Mouse (Mus musculus): ENCODE results near the gene Cerkl. TPM values are rescaled to one million over a fixed set of nuclear protein-coding genes. Genes with fewer than 3 reads are reported as not detected.

Cerkl gene
- total and polyA plus RNA-seq, 2 experiments from 2014 or later = 0.11 to 1.5 TPM

DNA sequence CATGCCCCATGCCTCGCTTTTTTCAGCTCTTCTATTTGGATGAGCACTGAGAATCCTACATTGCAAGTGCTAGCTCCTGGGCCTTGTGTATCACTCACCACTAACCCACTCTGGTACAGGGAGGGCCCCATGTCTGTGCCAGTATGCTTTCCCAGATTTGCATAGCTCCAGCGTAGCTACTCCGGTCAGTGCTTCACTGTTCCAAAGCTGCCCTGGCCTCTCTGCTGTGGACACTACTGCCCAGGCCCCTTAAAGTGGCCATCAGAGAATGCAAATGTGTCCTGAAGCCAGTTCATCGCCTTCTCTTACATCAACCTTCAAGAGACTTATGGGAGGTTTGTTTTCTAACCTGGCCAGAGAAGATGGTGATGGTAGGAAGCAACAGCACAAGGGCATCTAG lies 86.7 kb downstream of the Cerkl start:
- no peak for TF ChIP-seq CTCF (IDR thresholded peaks at IDR 0.05)
- WGBS = 79% methylated on average over 4 of the region's 4 CpGs
- no peaks in the 10 kb centered on the region for H3K4me1 ChIP-seq (ENCODE audit: insufficient read depth, low read length)
- H3K9me3 ChIP-seq (ENCODE audit: low read length) = no peaks in the 10 kb centered on the region
- no peak overlapping the region for H3K4me2 ChIP-seq (ENCODE audit: low read depth, low read length, poor library complexity, severe bottlenecking)
- no peaks in the 10 kb centered on the region for H3K36me3 ChIP-seq (ENCODE audit: insufficient read depth, low read length)
- no peak overlapping the region for H3K27ac ChIP-seq (ENCODE audit: low read depth, low read length)
- H3K4me3 ChIP-seq (ENCODE audit: low read depth, low read length) = no peak overlapping the region
- ATAC-seq (ENCODE audit: low FRiP score) = no peak
- DNase-seq (ENCODE audit: low spot score) = no peak
- H3K9ac ChIP-seq (replicated peaks; ENCODE audit: low read length, poor library complexity, severe bottlenecking) = no peak overlapping the region
- H3K27me3 ChIP-seq (ENCODE audit: insufficient read depth, low read length) = no peaks in the 10 kb centered on the region

DNA sequence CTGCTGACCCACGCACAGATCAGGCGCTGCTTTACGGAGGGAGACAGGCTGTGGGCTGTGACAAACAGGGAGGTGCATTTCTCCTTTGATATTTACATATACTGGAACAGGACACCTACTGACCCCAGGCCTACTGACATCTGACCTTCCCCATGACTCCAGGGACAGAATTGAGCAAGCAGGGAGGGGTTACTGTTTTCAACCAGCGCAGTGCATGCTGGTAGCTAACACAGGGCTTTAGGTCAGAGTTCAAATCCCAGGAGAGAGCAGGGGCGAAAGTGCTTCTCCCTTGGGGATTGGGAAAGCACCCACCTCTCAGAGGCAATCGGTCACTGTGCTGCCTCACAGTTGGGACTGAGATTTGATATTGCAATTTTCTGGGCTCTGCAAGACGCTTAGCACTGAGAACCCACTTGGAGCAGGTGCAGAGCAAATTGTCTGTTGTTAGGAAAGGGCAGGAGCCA lies 87.5 kb downstream of the Cerkl start:
- no peaks in the 10 kb centered on the region for H3K36me3 ChIP-seq (ENCODE audit: insufficient read depth, low read length)
- no peaks in the 10 kb centered on the region for H3K9me3 ChIP-seq (ENCODE audit: low read length)
- no peak overlapping the region for H3K9ac ChIP-seq (replicated peaks; ENCODE audit: low read length, poor library complexity, severe bottlenecking)
- DNase-seq (ENCODE audit: low spot score) (no peak), ATAC-seq (ENCODE audit: low FRiP score) (no peak)
- H3K4me3 ChIP-seq (ENCODE audit: low read depth, low read length) = no peak overlapping the region
- 54% methylated on average over 7 of the region's 7 CpGs for whole genome bisulfite sequencing
- no peak overlapping the region for H3K27ac ChIP-seq (ENCODE audit: low read depth, low read length)
- no peaks in the 10 kb centered on the region for H3K27me3 ChIP-seq (ENCODE audit: insufficient read depth, low read length)
- H3K4me2 ChIP-seq (ENCODE audit: low read depth, low read length, poor library complexity, severe bottlenecking) = no peak overlapping the region
- no peaks in the 10 kb centered on the region for H3K4me1 ChIP-seq (ENCODE audit: insufficient read depth, low read length)
- TF ChIP-seq CTCF (IDR thresholded peaks at IDR 0.05) = no peak

GRCm38 (mm10) chr2:79368661-79369060 lies 87.9 kb downstream of the Cerkl start:
- no peak for ATAC-seq (ENCODE audit: low FRiP score)
- no peak for DNase-seq (ENCODE audit: low spot score)
- Histone ChIP-seq H3K27me3 (ENCODE audit: insufficient read depth, low read length) (no peaks in the 10 kb centered on the region), H3K36me3 (ENCODE audit: insufficient read depth, low read length) (no peaks in the 10 kb centered on the region), H3K4me2 (ENCODE audit: low read depth, low read length, poor library complexity, severe bottlenecking) (no peak overlapping the region), H3K9ac (replicated peaks; ENCODE audit: low read length, poor library complexity, severe bottlenecking) (no peak overlapping the region), H3K27ac (ENCODE audit: low read depth, low read length) (no peak overlapping the region), H3K4me3 (ENCODE audit: low read depth, low read length) (no peak overlapping the region), H3K9me3 (ENCODE audit: low read length) (no peaks in the 10 kb centered on the region), H3K4me1 (ENCODE audit: insufficient read depth, low read length) (no peaks in the 10 kb centered on the region)
- TF ChIP-seq CTCF (IDR thresholded peaks at IDR 0.05) = no peak
- WGBS = 86% methylated on average over 12 of the region's 12 CpGs

DNA sequence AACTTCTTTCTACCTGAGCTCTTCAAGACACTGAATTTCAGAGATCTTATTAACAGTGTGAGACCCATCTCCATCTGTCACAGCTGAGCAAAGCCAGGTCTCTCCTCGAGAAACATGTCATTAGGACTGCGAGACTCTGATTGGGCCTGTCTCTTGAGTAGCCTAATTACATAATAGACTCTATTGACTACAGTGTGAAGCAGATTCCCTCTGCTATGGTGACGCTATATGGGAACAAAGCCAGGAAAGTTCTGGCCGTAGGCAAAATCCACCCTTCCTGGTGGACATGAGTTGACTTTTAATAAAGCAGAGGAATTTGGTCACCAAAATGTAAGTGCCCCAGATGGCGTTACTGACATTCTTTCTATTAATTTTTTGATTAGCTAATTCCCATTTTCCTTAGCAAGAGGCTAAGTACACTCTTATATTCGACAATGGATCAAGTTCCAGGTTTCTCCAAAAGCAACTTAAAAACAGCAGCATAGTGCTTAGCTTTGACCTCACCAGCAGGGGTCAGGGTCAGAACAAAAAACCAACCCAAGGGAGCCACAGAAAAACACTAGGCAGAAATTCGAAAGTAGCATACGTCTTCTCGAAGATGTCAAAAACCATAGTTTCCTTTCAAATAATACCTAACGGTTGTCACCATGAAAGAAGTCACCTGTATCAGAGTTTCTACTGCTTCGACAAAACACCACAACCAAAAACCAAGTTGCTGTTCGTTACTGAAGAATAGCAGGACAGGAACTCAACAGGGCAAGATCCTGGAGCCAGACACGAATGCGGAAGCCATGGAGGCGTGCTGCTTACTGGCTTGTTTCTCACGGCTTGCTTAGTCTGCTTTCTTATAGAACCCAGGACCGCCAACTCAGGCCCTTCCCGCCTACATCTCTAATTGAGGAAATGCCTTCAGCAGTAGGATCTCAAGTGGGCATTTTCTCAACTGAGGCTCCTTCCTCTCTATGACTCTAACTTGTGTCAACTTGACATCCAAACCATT lies 88.8 kb downstream of the Cerkl start:
- Histone ChIP-seq H3K27ac (ENCODE audit: low read depth, low read length) (no peak overlapping the region), H3K4me3 (ENCODE audit: low read depth, low read length) (no peak overlapping the region), H3K4me1 (ENCODE audit: insufficient read depth, low read length) (no peaks in the 10 kb centered on the region), H3K9ac (replicated peaks; ENCODE audit: low read length, poor library complexity, severe bottlenecking) (no peak overlapping the region), H3K9me3 (ENCODE audit: low read length) (no peaks in the 10 kb centered on the region), H3K36me3 (ENCODE audit: insufficient read depth, low read length) (no peaks in the 10 kb centered on the region), H3K4me2 (ENCODE audit: low read depth, low read length, poor library complexity, severe bottlenecking) (no peak overlapping the region), H3K27me3 (ENCODE audit: insufficient read depth, low read length) (no peaks in the 10 kb centered on the region)
- ATAC-seq (ENCODE audit: low FRiP score) (no peak), DNase-seq (ENCODE audit: low spot score) (peak; percentile 49)
- TF ChIP-seq CTCF (IDR thresholded peaks at IDR 0.05) = peak; percentile 47
- 70% methylated on average over 18 of the region's 18 CpGs for WGBS

GRCm38 (mm10) chr2:79363920-79364319 lies 92.7 kb downstream of the Cerkl start:
- H3K9ac ChIP-seq (replicated peaks; ENCODE audit: low read length, poor library complexity, severe bottlenecking) = no peak overlapping the region
- no peaks in the 10 kb centered on the region for H3K27me3 ChIP-seq (ENCODE audit: insufficient read depth, low read length)
- no peak overlapping the region for H3K4me3 ChIP-seq (ENCODE audit: low read depth, low read length)
- no peak overlapping the region for H3K4me2 ChIP-seq (ENCODE audit: low read depth, low read length, poor library complexity, severe bottlenecking)
- H3K4me1 ChIP-seq (ENCODE audit: insufficient read depth, low read length) = no peaks in the 10 kb centered on the region
- ATAC-seq (ENCODE audit: low FRiP score) (no peak), DNase-seq (ENCODE audit: low spot score) (no peak)
- no peak overlapping the region for H3K27ac ChIP-seq (ENCODE audit: low read depth, low read length)
- no peaks in the 10 kb centered on the region for H3K9me3 ChIP-seq (ENCODE audit: low read length)
- no peak for TF ChIP-seq CTCF (IDR thresholded peaks at IDR 0.05)
- no peaks in the 10 kb centered on the region for H3K36me3 ChIP-seq (ENCODE audit: insufficient read depth, low read length)
- 58% methylated on average over 6 of the region's 6 CpGs for WGBS

GRCm38 (mm10) chr2:79362029-79362428 lies 94.6 kb downstream of the Cerkl start:
- no peaks in the 10 kb centered on the region for H3K27me3 ChIP-seq (ENCODE audit: insufficient read depth, low read length)
- no peak for TF ChIP-seq CTCF (IDR thresholded peaks at IDR 0.05)
- no peak overlapping the region for H3K9ac ChIP-seq (replicated peaks; ENCODE audit: low read length, poor library complexity, severe bottlenecking)
- no peak overlapping the region for H3K27ac ChIP-seq (ENCODE audit: low read depth, low read length)
- H3K36me3 ChIP-seq (ENCODE audit: insufficient read depth, low read length) = no peaks in the 10 kb centered on the region
- H3K4me3 ChIP-seq (ENCODE audit: low read depth, low read length) = no peak overlapping the region
- no peak overlapping the region for H3K4me2 ChIP-seq (ENCODE audit: low read depth, low read length, poor library complexity, severe bottlenecking)
- ATAC-seq (ENCODE audit: low FRiP score) (no peak), DNase-seq (ENCODE audit: low spot score) (no peak)
- H3K4me1 ChIP-seq (ENCODE audit: insufficient read depth, low read length) = no peaks in the 10 kb centered on the region
- no peaks in the 10 kb centered on the region for H3K9me3 ChIP-seq (ENCODE audit: low read length)
- 52% methylated on average over 6 of the region's 6 CpGs for WGBS
